ENCODE assay signal across 8 mouse cellular contexts in genomic region chr4:126162544-126163066, GRCm38 (mm10). TPM values are rescaled to one million over a fixed set of nuclear protein-coding genes. Genes with fewer than 3 reads are reported as not detected.
DNase-seq lines count a peak whose midpoint lies in the region; ATAC-seq and TF ChIP-seq lines count a peak whose summit lies in the region.

No protein-coding gene starts in this region.

- H3K27ac ChIP-seq in heart, embryonic 13.5 days (replicated peaks) = peak overlapping the region; percentile 83
- peak overlapping the region; percentile 93 for H3K27ac ChIP-seq in kidney, postnatal 0 days
- H3K27ac ChIP-seq in liver, adult 2 months (replicated peaks; ENCODE audit: insufficient read depth, low read depth, low read length) = peak overlapping the region; percentile 8; the same call in 1 of the 2 replicates

- H3K4me2 ChIP-seq in heart, embryonic 13.5 days = peak overlapping the region; percentile 100
- H3K4me2 ChIP-seq in kidney, postnatal 0 days (ENCODE audit: low read length) = peak overlapping the region; percentile 99

- no peak for TF ChIP-seq CTCF in kidney, postnatal 0 days (IDR thresholded peaks at IDR 0.05; ENCODE audit: low read depth)
- no peak for TF ChIP-seq CTCF in liver, adult 2 months (IDR thresholded peaks at IDR 0.05; ENCODE audit: low read depth, low read length)

- peak overlapping the region; percentile 67 for H3K4me3 ChIP-seq in heart, embryonic 13.5 days
- H3K4me3 ChIP-seq in kidney, postnatal 0 days (replicated peaks; ENCODE audit: low read depth, low read length) = peak overlapping the region; percentile 57
- peak overlapping the region; percentile 61 for H3K4me3 ChIP-seq in liver, adult 2 months (ENCODE audit: insufficient read depth, low read depth, low read length)

- H3K9me3 ChIP-seq in heart, embryonic 13.5 days = no peaks in the 10 kb centered on the region
- H3K9me3 ChIP-seq in kidney, postnatal 0 days (replicated peaks; ENCODE audit: low read length) = no peaks in the 10 kb centered on the region

- 2% methylated on average over 44 of the region's 44 CpGs for WGBS in heart, embryonic 13.5 days
- under 1% methylated on average over 43 of the region's 44 CpGs for WGBS in kidney, postnatal 0 days
- 3% methylated on average over 44 of the region's 44 CpGs for WGBS in liver, adult 2 months

- peak; percentile 86 for DNase-seq in CD4-positive helper T cell, adult 2 months (ENCODE audit: low read depth, low spot score)
- peak; percentile 74 for DNase-seq in c-Kit-positive CD71-negative TER-119-negative erythroid progenitor cells, embryonic 14.5 days (ENCODE audit: low read depth)
- peak; percentile 12 for DNase-seq in fibroblast of lung, adult 2 months (ENCODE audit: low read depth)
- DNase-seq in kidney, postnatal 0 days (ENCODE audit: low spot score) = peak; percentile 96
- DNase-seq in liver, adult 2 months (ENCODE audit: extremely low read depth, low read depth, low spot score) = no peak
- peak; percentile 80 for DNase-seq in spleen, postnatal 36 days (ENCODE audit: low spot score in 2 of 2)

- TF ChIP-seq POLR2A in liver, adult 2 months (IDR thresholded peaks at IDR 0.05; ENCODE audit: extremely low read depth, insufficient read depth, low read length) = 0 out of 2 replicates have a peak, but pooled peaks have one; percentile 12

- no peaks in the 10 kb centered on the region for H3K79me2 ChIP-seq in liver, adult 2 months (ENCODE audit: control insufficient read depth, insufficient read depth, low read length)

- peak; percentile 75 for ATAC-seq in heart, embryonic 13.5 days (ENCODE audit: extremely low read depth, insufficient number of reproducible peaks, low FRiP score, low TSS enrichment)
- ATAC-seq in kidney, postnatal 0 days (replicated peaks; ENCODE audit: low FRiP score, low read depth) = peak; percentile 92
- peak; percentile 83 for ATAC-seq in monocyte, adult 5-6 weeks (replicated peaks; ENCODE audit: insufficient number of reproducible peaks, low FRiP score, low TSS enrichment, poor library complexity, severe bottlenecking)

- peaks cover 28% of the 10 kb centered on the region for H3K36me3 ChIP-seq in heart, embryonic 13.5 days
- H3K36me3 ChIP-seq in kidney, postnatal 0 days (ENCODE audit: insufficient read depth, low read length) = peaks cover 20% of the 10 kb centered on the region
- peaks cover 15% of the 10 kb centered on the region for H3K36me3 ChIP-seq in liver, adult 2 months (ENCODE audit: control insufficient read depth, insufficient read depth, low read length)

- peak overlapping the region; percentile 95 for H3K9ac ChIP-seq in heart, embryonic 13.5 days
- peak overlapping the region; percentile 89 for H3K9ac ChIP-seq in kidney, postnatal 0 days (ENCODE audit: low read depth, low read length)
- peak overlapping the region; percentile 86 for H3K9ac ChIP-seq in liver, adult 2 months (ENCODE audit: low read depth, low read length)

- no peaks in the 10 kb centered on the region for H3K27me3 ChIP-seq in heart, embryonic 13.5 days (replicated peaks)
- H3K27me3 ChIP-seq in kidney, postnatal 0 days (ENCODE audit: insufficient read depth, low read length) = no peaks in the 10 kb centered on the region
- no peaks in the 10 kb centered on the region for H3K27me3 ChIP-seq in liver, adult 2 months (ENCODE audit: control insufficient read depth, insufficient read depth, low read length)

- peaks cover 33% of the 10 kb centered on the region for H3K4me1 ChIP-seq in heart, embryonic 13.5 days
- peaks cover 19% of the 10 kb centered on the region for H3K4me1 ChIP-seq in kidney, postnatal 0 days (replicated peaks; ENCODE audit: insufficient read depth, low read length)
- H3K4me1 ChIP-seq in liver, adult 2 months (ENCODE audit: control insufficient read depth, insufficient read depth, low read length) = peaks cover 7% of the 10 kb centered on the region

RNA-seq across cellular contexts. Expression of gene Sh3d21, which starts 0.7 kb away (rescaled TPM):
- polyA plus RNA-seq in heart, embryonic 13.5 days (2015; fragmentation: Nextera tagmentation; extraction: Ambion mirVana) = 2.8 and 3.0 TPM in 2 replicates
- 9.2 and 9.7 TPM in 2 replicates for polyA plus RNA-seq in kidney, postnatal 0 days (2015; fragmentation: Nextera tagmentation; extraction: Ambion mirVana)
- total RNA-seq in liver, adult 2 months (2014; rRNA removed) = 0.54 and 0.65 TPM in 2 replicates
- polyA plus RNA-seq in liver, adult 2 months (2012; rRNA removed) = 0.26 and 0.55 TPM in 2 replicates
- total RNA-seq in monocyte, adult 5-6 weeks (2017) = 0.19 to 1.3 TPM in 2 of 3 replicates, not detected in the other

RNA-seq across cellular contexts. Expression of gene Eva1b, which starts 15.1 kb away (rescaled TPM):
- 30.9 and 34.2 TPM in 2 replicates for polyA plus RNA-seq in heart, embryonic 13.5 days (2015; fragmentation: Nextera tagmentation; extraction: Ambion mirVana)
- 130 and 149 TPM in 2 replicates for polyA plus RNA-seq in kidney, postnatal 0 days (2015; fragmentation: Nextera tagmentation; extraction: Ambion mirVana)
- 8.0 and 9.5 TPM in 2 replicates for total RNA-seq in liver, adult 2 months (2014; rRNA removed)
- 15.8 and 18.1 TPM in 2 replicates for polyA plus RNA-seq in liver, adult 2 months (2012; rRNA removed)
- total RNA-seq in monocyte, adult 5-6 weeks (2017) = 1.2 to 2.6 TPM (median 2.5 TPM) in 3 replicates

RNA-seq across cellular contexts. Expression of gene Thrap3, which starts 40.0 kb away (rescaled TPM):
- 127 and 134 TPM in 2 replicates for polyA plus RNA-seq in heart, embryonic 13.5 days (2015; fragmentation: Nextera tagmentation; extraction: Ambion mirVana)
- 136 and 156 TPM in 2 replicates for polyA plus RNA-seq in kidney, postnatal 0 days (2015; fragmentation: Nextera tagmentation; extraction: Ambion mirVana)
- total RNA-seq in liver, adult 2 months (2014; rRNA removed) = 74.3 and 78.6 TPM in 2 replicates
- 25.6 and 29.1 TPM in 2 replicates for polyA plus RNA-seq in liver, adult 2 months (2012; rRNA removed)
- 431 to 662 TPM (median 493 TPM) in 3 replicates for total RNA-seq in monocyte, adult 5-6 weeks (2017)

RNA-seq across cellular contexts. Expression of gene Stk40, which starts 58.8 kb away (rescaled TPM):
- 26.4 and 26.6 TPM in 2 replicates for polyA plus RNA-seq in heart, embryonic 13.5 days (2015; fragmentation: Nextera tagmentation; extraction: Ambion mirVana)
- polyA plus RNA-seq in kidney, postnatal 0 days (2015; fragmentation: Nextera tagmentation; extraction: Ambion mirVana) = 27.1 and 28.7 TPM in 2 replicates
- 6.5 and 10.8 TPM in 2 replicates for total RNA-seq in liver, adult 2 months (2014; rRNA removed)
- 22.5 and 22.9 TPM in 2 replicates for polyA plus RNA-seq in liver, adult 2 months (2012; rRNA removed)
- total RNA-seq in monocyte, adult 5-6 weeks (2017) = 37.1 to 68.5 TPM (median 61.2 TPM) in 3 replicates

Comparison
In these comparisons a context has a peak if more than half of its experiments do, and no peak if none do; other contexts are left out.
1. H3K27ac ChIP-seq: peak in every context shown above with its lines; median percentile 93 in kidney, postnatal 0 days; 83 in heart, embryonic 13.5 days; 8 in liver, adult 2 months.